ENCODE assay signal across 18 mouse cellular contexts in genomic region chr12:31126071-31126470, GRCm38 (mm10). TPM values are rescaled to one million over a fixed set of nuclear protein-coding genes. Genes with fewer than 3 reads are reported as not detected.
DNase-seq lines count a peak whose midpoint lies in the region; ATAC-seq and TF ChIP-seq lines count a peak whose summit lies in the region.
"Had no signal": no experiment of that assay in that cellular context is flagged by ENCODE, and none has a peak within 500 bp of the region (broad histone marks: within the 10 kb centered on the region; RNA-seq: fewer than 3 reads in every experiment).

No protein-coding gene starts in this region.

- H3K4me2 ChIP-seq in intestine, postnatal 0 days (replicated peaks; ENCODE audit: low read depth), result no peak overlapping the region
- no peak overlapping the region for H3K4me2 ChIP-seq in intestine, embryonic 15.5 days (replicated peaks)
- H3K4me2 ChIP-seq in midbrain, embryonic 14.5 days (ENCODE audit: low read length), result no peak overlapping the region
- no peak overlapping the region for H3K4me2 ChIP-seq in midbrain, embryonic 16.5 days (ENCODE audit: low read length)
- H3K4me2 ChIP-seq: heart, embryonic 15.5 days; limb, embryonic 15.5 days; midbrain, embryonic 13.5 days; stomach, embryonic 15.5 days had no signal

- no peaks in the 10 kb centered on the region for H3K4me1 ChIP-seq in intestine, postnatal 0 days (replicated peaks; ENCODE audit: control insufficient read depth, insufficient read depth, low read length)
- no peaks in the 10 kb centered on the region for H3K4me1 ChIP-seq in intestine, embryonic 15.5 days (replicated peaks)
- no peaks in the 10 kb centered on the region for H3K4me1 ChIP-seq in midbrain, embryonic 14.5 days (ENCODE audit: control insufficient read depth, insufficient read depth, low read length)
- H3K4me1 ChIP-seq in midbrain, embryonic 16.5 days (ENCODE audit: control insufficient read depth, insufficient read depth, low read length), result no peaks in the 10 kb centered on the region
- H3K4me1 ChIP-seq: limb, embryonic 15.5 days; midbrain, embryonic 13.5 days; stomach, embryonic 15.5 days had no signal

- ATAC-seq in intestine, postnatal 0 days, result no peak
- no peak for ATAC-seq in intestine, embryonic 15.5 days
- no peak for ATAC-seq in midbrain, embryonic 14.5 days (ENCODE audit: low FRiP score, low TSS enrichment)
- no peak for ATAC-seq in midbrain, embryonic 16.5 days
- ATAC-seq: activated CD4-positive, CD25-positive, alpha-beta regulatory T cell, adult 4 months; hindbrain, embryonic 16.5 days; midbrain, embryonic 13.5 days had no signal

- H3K27ac ChIP-seq in intestine, postnatal 0 days (ENCODE audit: low read depth, low read length), result no peak overlapping the region
- H3K27ac ChIP-seq in intestine, embryonic 15.5 days, result no peak overlapping the region
- no peak overlapping the region for H3K27ac ChIP-seq in midbrain, embryonic 14.5 days (replicated peaks; ENCODE audit: low read depth, low read length)
- no peak overlapping the region for H3K27ac ChIP-seq in midbrain, embryonic 16.5 days (ENCODE audit: low read length)
- H3K27ac ChIP-seq: heart, embryonic 15.5 days; limb, embryonic 15.5 days; midbrain, embryonic 13.5 days; stomach, embryonic 15.5 days had no signal

- no peaks in the 10 kb centered on the region for H3K9me3 ChIP-seq in intestine, postnatal 0 days (ENCODE audit: control insufficient read depth)
- no peaks in the 10 kb centered on the region for H3K9me3 ChIP-seq in intestine, embryonic 15.5 days
- no peaks in the 10 kb centered on the region for H3K9me3 ChIP-seq in midbrain, embryonic 14.5 days (ENCODE audit: control insufficient read depth, low read length)
- no peaks in the 10 kb centered on the region for H3K9me3 ChIP-seq in midbrain, embryonic 16.5 days (replicated peaks; ENCODE audit: control insufficient read depth, low read length, poor library complexity, severe bottlenecking)
- H3K9me3 ChIP-seq: heart, embryonic 15.5 days; limb, embryonic 15.5 days; midbrain, embryonic 13.5 days; stomach, embryonic 15.5 days had no signal

- no peaks in the 10 kb centered on the region for H3K36me3 ChIP-seq in intestine, postnatal 0 days (ENCODE audit: control insufficient read depth, insufficient read depth)
- no peaks in the 10 kb centered on the region for H3K36me3 ChIP-seq in intestine, embryonic 15.5 days
- no peaks in the 10 kb centered on the region for H3K36me3 ChIP-seq in midbrain, embryonic 14.5 days (ENCODE audit: control insufficient read depth, insufficient read depth, low read length)
- H3K36me3 ChIP-seq in midbrain, embryonic 16.5 days (ENCODE audit: control insufficient read depth, insufficient read depth, low read length), result no peaks in the 10 kb centered on the region
- H3K36me3 ChIP-seq: heart, embryonic 15.5 days; limb, embryonic 15.5 days; midbrain, embryonic 13.5 days; stomach, embryonic 15.5 days had no signal

- 28% methylated on average over 1 of the region's 1 CpGs for WGBS in intestine, postnatal 0 days
- WGBS in intestine, embryonic 15.5 days, result 32% methylated on average over 1 of the region's 1 CpGs
- WGBS in midbrain, embryonic 14.5 days, result 56% methylated on average over 1 of the region's 1 CpGs
- 40% methylated on average over 1 of the region's 1 CpGs for WGBS in midbrain, embryonic 16.5 days

- H3K4me3 ChIP-seq in intestine, postnatal 0 days (ENCODE audit: low read depth, low read length), result no peak overlapping the region
- no peak overlapping the region for H3K4me3 ChIP-seq in intestine, embryonic 15.5 days (replicated peaks)
- H3K4me3 ChIP-seq in midbrain, embryonic 14.5 days (replicated peaks; ENCODE audit: low read depth, low read length), result no peak overlapping the region
- no peak overlapping the region for H3K4me3 ChIP-seq in midbrain, embryonic 16.5 days (ENCODE audit: low read depth, low read length)
- H3K4me3 ChIP-seq: heart, embryonic 15.5 days; limb, embryonic 15.5 days; midbrain, embryonic 13.5 days; stomach, embryonic 15.5 days had no signal

- peak; percentile 65 for TF ChIP-seq CTCF in intestine, postnatal 0 days (IDR thresholded peaks at IDR 0.05; ENCODE audit: low read depth)

- H3K27me3 ChIP-seq in intestine, postnatal 0 days (replicated peaks; ENCODE audit: control insufficient read depth, insufficient read depth, low read length), result no peaks in the 10 kb centered on the region
- no peaks in the 10 kb centered on the region for H3K27me3 ChIP-seq in intestine, embryonic 15.5 days (replicated peaks)
- H3K27me3 ChIP-seq in midbrain, embryonic 14.5 days (ENCODE audit: control insufficient read depth, insufficient read depth, low read length), result no peaks in the 10 kb centered on the region
- H3K27me3 ChIP-seq in midbrain, embryonic 16.5 days (ENCODE audit: control insufficient read depth, insufficient read depth, low read depth, low read length), result no peaks in the 10 kb centered on the region
- H3K27me3 ChIP-seq: heart, embryonic 15.5 days; limb, embryonic 15.5 days; midbrain, embryonic 13.5 days; stomach, embryonic 15.5 days had no signal

- DNase-seq in midbrain, embryonic 14.5 days, result peak; percentile 18
- peak; percentile 42 for DNase-seq in Muller cell, postnatal 12 days (ENCODE audit: inconsistent ontology term)
- DNase-seq in retina, postnatal 1 day, result peak; percentile 37
- DNase-seq in right cerebral cortex, postnatal 14 days, result no peak
- DNase-seq: cerebellum, adult 8-10 months; gastrocnemius, postnatal 36 days; kidney, postnatal 25 days; lung, postnatal 4 days; thymus, postnatal 36 days had no signal

- H3K9ac ChIP-seq in intestine, postnatal 0 days (ENCODE audit: low read depth, low read length), result no peak overlapping the region
- H3K9ac ChIP-seq in intestine, embryonic 15.5 days, result no peak overlapping the region
- H3K9ac ChIP-seq in midbrain, embryonic 14.5 days (replicated peaks; ENCODE audit: low read length), result no peak overlapping the region
- H3K9ac ChIP-seq in midbrain, embryonic 16.5 days (ENCODE audit: low read depth, low read length), result no peak overlapping the region
- H3K9ac ChIP-seq: heart, embryonic 15.5 days; limb, embryonic 15.5 days; midbrain, embryonic 13.5 days; stomach, embryonic 15.5 days had no signal

RNA-seq across cellular contexts. Expression of gene Fam110c, which starts 52.4 kb away (rescaled TPM):
- polyA plus RNA-seq in intestine, postnatal 0 days (2015; fragmentation: Nextera tagmentation; extraction: Ambion mirVana), result 7.3 and 7.7 TPM in 2 replicates
- polyA plus RNA-seq in intestine, embryonic 15.5 days (2015; fragmentation: Nextera tagmentation; extraction: Ambion mirVana), result 8.8 and 9.0 TPM in 2 replicates
- polyA plus RNA-seq in midbrain, embryonic 14.5 days (2014; fragmentation: Nextera tagmentation; extraction: Ambion mirVana), result 0.11 TPM in 1 of 2 replicates, not detected in the other
- not detected in 2 replicates for polyA plus RNA-seq in midbrain, embryonic 16.5 days (2015; fragmentation: Nextera tagmentation; extraction: Ambion mirVana)
- polyA plus RNA-seq: activated CD4-positive, CD25-positive, alpha-beta regulatory T cell, adult 4 months; midbrain, embryonic 13.5 days had no signal
